Mouse (Mus musculus) c-Kit-negative CD71-positive TER-119-positive erythroid progenitor cells, embryonic 14.5 days (primary cell): ENCODE data around the gene Eid1.

Experiments used
- DNase-seq: peaks from one replicate; pipeline ENCODE4 v3.0.0-alpha.2; 2013; ENCODE audit warnings: low read depth, low spot score

Gene Eid1

DNA sequence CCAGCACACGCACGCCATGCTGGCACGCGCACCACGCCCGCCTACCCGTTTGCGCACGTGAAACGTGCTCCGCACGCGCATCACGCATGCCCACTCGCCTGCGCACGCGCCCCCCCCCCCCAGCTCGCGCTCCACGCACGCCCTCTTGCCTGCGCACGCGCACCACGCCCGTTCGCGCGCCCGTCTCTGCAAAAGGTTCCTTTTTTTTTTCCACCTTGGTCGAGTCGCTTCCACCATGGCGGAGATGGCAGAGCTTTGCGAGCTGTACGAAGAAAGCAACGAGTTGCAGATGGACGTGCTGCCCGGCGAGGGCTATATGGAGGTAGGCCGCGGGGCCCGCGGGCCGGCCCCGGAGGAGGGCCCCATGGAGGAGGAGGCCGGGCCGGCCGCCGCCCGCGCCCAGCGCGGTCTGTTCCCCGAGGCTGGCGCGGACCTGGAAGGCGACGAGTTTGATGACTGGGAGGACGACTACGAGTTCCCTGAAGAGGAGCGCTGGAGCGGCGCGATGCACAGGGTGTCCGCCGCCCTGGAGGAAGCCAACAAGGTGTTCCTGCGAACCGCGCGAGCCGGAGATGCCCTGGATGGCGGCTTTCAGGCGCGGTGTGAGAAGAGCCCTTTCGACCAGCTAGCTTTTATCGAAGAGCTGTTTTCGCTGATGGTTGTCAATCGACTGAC is at the start of gene Eid1:
Gene Eid1, plus strand, starts transcription at position 139 of the 675 bp plus-strand sequence.
- DNase-seq: peak; percentile 56

DNA sequence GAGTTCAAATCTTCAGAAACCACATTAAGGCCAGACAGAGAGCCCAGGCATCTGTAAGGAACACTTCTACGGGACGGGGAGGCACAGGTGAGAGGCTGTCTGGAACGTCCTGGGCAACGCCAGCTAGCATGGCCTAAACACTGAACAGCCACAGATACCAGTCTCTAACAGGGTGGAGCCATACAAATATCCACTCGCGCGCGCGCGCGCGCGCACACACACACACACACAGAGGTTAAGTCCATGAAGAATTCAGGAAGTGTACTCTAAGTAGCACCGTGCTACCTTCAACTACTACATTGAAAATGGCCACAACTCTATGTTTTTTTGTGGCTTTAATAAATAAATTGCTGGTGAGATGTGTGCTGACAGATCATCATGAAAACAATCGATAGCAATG is 49.7 kb upstream of the Eid1 start:
- no peak for DNase-seq

DNA sequence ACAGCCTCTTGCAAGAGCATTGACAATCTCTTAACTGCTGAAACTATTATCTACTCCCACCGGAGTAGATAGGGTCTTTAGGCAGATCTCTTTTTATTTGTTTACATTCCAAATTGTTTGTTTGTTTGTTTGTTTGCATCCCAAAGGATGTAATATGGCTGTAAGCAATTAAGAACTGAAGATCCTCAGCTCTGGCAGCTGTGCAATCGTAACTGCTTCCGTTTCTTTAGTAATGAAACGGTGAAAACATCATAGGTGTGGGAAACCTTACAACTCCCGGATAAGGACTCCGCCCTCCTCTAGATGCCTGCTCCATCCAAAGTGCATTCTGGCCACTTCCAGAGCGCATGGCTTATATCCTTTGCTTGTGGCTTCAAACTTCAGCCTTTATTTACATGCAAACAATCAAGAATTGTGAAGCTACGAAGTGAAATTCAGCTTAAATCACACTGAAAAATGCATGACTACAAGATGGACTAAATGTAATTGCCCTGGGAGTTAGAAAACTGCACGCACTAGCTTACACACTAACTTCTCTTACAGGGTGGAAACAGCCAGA is 48.7 kb upstream of the Eid1 start:
- DNase-seq: no peak

DNA sequence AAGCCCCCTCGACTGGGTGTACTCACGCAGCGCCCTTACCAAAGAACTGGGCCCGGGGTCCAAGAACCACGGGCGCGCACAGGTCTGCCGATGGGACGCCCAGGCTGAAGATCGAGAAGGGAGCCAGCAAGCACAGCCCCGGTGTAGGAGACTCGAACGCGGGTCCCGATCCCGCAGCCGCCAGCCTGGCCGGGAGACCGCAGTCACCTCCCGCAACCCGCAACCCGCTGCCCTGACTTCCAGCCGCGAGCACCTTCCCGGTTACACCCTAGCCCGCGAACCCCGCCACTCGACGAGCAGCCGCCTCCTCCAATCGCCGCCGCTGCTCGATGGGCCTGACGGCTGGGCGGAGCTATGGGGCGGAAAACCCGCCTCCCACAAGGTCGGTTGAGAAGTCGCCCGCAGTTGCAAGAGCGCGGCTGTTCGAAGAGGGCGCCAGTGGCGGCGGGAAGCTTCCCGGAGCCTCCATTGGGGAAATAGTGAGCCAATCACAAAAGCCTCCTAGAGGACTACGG is 48.0 kb upstream of the Eid1 start, which contains the start of gene Cep152:
Gene Cep152, minus strand, starts transcription at position 277 of the 515 bp plus-strand sequence.
- peak; percentile 94 for DNase-seq

DNA sequence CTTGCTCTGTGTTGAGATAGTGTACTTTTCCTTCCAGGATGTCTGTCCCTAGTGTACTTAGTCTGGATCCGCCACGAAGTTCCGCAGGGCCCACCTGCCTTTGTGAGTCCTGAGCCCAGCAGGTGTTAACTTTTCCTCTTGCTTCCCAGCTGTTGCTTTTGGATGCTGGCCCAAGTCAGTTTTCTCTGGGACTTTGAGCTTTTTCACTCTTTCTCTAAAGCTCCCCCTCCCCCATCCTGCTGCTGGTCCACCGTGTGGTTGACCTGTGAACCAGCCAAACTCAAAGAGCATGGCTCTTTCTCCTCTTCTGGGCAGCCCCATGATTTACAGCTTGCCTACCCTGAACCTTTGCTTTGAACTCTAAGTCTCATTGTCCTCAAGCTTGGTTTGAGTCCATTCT is 46.4 kb upstream of the Eid1 start:
- no peak for DNase-seq

DNA sequence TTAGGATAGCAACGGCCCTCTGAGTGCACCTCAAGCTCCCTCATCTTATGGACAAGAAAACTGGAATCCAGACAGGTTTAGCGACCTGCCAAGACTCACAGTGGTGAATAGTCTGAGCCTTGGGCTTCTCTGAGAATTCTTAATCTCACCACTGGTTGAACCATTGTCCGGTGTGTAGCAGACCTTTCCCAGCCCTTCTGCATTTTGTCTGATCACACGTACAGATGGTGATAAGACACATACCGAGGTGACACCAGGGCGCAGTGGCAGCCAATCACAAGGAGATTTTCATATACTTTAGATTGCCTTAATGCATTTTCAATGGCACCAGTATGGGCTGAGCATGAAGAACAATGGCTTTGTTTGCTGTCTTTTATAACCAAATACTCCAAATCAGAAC is 44.4 kb upstream of the Eid1 start:
- DNase-seq: no peak

DNA sequence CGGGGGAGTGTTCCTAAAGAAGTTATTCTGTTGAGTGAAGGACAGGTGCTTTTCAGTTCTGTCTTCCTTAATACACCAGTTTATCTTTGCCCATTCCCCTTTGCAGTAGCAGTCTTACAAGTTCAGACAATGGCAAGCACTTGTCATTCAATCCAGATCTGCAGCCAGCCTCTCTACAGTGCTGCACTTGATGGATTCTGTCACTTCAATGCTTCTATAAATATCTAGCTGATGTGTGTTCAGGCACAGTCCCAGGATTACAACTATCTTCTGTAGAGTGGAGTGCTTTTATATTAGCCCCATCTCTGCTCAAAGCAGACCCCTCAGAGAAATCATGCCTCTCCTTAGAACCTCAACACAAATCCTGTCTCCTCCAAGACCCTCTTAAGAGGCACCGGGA is 42.9 kb upstream of the Eid1 start:
- no peak for DNase-seq

DNA sequence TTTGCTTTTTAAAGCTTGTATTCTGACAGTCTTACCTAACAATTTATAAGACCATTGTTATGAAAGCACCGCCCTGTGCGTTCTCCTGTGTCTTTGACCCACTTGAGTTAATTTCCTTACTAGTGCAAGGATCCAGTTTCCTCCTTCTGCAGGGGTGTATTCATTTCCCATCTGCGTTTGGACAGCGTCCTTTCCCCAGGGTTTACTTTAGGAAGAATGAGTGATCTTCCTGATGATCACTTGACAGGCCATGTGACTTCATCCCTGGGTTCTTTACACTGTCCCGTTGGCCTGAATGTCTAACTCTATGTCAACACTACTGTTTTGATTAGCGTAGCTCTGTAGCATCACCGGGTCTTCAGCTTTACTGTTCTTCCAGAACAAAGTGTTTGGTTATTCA is 35.6 kb upstream of the Eid1 start:
- no peak for DNase-seq

DNA sequence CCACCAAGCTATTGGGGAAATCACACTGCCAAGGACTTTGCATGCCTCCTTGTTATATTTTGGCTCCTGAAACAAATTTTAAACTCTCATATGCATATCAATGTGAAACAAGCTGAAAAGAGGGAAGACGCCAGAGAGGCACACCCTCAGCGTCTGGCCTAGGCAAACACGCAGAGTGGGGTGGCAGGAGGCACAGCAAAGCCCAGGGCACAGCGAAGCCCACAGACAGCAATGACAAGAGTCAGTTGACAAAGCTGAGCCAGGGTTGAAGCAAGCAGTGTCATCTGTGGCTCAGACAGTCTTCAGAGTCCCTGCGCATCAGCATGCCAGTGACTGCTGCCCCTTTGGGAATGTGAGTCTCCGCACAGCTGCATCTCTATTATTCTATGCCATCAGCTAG is 28.0 kb upstream of the Eid1 start:
- DNase-seq: no peak

DNA sequence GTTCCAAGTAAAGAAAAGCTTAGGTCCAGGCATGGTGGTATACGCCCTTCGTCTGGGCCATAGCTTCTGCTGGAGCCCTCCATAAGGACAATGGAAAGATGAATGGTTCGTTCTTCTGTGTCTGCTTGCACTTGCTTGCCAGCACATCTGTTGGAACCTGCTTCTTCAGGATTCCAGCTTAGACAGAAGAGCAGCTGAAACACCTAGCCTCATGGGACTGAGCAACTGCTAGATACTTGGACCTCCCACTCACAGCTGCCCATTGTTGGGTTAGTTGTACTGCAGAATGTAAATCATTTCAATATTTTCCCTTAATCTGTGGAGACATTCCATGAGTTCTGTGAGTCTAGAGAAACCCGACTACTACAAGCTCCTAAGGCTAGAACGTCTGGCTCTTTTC is 22.9 kb upstream of the Eid1 start:
- no peak for DNase-seq

DNA sequence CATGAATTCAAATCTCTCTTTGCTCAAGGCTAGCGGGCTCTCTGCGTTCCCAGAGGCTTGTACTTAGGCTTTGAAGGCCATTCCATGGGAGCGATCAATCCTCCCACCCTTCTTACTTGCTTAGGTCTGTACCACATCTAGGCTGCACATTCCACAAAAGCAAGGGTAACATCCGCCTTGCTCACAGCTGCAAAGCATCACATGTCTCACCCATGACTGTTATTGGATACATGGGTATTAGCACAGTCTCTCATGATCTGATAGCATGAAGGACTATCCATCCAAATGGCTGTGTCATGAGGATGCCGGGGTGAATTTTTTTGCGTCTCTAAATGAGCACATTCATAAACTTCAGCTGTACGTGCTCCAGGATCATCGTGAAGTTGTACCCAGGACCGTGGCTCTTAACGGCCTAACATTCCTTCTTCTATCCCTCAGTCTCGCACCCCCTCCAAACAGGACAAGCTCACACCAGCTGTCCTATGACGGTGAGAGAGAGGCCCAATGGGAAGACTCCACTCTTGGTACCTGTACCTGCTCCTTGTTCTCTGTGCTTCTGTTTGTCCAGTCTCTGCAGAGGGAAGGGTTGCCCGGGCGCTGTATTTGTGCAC is 22.0 kb upstream of the Eid1 start:
- DNase-seq: no peak

DNA sequence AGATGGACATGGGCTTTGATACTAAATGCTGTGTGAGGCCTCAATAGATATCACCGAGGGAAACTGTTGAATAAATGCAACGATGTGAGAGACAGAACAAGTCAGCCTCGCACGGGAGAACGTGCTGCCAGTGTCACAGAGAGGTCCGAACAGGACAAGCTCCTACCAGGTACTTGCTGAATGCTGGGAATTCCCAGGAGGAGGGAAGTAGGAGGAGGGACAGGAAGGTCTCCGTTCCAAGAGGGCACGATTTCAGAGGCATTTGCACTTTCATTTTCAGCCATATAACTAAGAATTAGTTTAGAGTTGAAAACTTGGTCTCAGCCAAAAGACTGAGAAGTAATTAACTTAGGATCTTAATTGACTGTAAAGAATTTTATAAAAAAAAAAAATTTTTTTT is 21.3 kb upstream of the Eid1 start:
- no peak for DNase-seq

DNA sequence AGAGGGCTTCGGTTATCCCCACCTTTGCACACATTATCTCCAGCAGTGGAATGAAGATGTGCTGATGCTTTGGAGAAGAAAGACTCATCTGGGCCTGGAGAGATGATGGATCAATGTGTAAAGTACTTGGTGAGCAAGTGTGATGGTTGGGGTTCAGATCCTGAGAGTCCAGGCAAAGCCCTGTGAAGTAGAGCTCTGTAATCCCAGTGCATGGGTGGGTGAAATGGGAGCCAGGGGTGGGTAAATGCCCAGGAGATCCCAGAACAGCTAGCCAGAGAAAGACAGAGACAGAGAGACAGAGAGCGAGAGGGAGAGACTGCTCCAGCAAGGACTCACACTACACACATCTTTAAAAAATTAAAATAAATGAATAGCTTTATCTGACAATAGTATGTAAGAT is 19.6 kb upstream of the Eid1 start:
- no peak for DNase-seq

DNA sequence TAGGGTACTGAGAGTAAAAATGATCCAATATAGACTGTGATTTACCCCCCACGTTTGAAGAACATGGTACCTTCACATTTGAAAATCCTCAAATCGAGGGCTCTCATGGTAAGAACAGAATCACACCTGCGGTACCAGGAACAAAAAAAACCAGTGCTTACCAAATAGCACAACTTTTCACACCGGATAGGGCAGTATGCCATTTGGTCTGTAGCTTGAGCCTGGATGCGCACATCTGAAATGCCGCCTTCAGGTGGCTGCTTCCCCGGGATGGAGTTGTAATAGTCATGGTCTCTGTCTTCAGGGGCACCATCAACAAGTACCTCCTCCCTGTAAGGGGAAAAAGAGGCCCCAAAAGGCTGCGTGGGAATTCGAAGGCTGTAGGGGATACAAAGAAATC is 17.5 kb upstream of the Eid1 start:
- DNase-seq: no peak

DNA sequence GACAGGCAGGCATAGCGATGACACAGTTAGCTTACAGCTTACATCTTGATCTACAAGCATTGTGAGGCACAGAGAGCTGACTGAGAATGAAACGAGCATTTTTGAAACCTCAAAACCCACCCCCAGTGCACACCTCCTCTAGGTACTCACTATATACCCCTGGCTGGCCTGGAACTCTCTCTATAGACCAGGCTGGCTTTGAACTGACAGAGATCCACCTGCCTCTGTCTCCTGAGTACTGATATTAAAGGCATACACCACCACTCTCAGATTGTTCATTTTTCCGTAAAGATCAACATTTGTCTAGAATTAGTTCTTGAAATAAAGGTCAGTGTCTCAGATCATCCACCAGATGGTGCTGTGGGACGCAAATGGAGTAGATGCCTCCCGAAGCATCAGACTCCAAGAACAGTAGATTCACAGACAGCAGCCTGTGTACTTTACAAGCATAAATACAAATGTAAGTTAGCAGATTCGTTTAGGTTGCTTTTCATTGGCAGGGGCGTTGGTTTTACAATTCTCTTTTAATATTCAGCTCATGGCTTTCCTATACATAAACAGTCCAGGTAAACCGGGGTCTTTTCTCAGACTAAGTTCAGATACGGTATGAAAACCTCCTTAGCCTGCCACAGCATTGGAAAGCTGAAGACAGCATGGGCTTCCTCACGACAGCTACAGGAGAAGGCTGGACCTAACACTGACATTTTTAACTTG is 12.9 kb upstream of the Eid1 start:
- peak; percentile 55 for DNase-seq

DNA sequence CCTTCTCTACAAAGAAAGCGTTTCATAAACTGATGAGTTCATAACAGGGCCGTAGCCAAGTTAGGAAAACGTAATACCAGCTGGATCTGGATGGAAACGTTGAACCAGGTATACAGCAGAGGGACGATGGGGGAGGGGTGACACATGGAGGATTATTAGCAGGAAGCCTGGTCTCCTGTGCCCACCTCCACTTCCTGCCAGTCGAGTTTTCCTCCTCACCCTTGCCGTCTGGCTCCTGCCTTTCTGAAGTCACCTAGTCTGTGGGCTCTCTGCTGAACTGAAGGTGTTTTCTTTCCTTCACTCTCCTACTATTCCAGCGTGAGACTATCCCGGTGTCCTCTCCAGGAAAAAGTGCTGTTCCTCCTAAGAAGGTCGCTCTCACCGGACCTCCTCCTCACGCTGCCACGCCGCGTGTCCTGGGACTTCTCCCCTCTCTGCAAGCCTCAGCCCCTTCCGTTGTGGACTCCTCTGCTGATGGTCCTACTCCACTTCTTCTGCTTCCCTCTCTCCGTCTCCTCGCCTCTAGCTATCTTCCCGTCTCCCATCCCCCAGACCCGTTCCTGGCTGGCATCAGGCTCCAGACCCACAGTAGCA is 12.3 kb upstream of the Eid1 start:
- DNase-seq: no peak

DNA sequence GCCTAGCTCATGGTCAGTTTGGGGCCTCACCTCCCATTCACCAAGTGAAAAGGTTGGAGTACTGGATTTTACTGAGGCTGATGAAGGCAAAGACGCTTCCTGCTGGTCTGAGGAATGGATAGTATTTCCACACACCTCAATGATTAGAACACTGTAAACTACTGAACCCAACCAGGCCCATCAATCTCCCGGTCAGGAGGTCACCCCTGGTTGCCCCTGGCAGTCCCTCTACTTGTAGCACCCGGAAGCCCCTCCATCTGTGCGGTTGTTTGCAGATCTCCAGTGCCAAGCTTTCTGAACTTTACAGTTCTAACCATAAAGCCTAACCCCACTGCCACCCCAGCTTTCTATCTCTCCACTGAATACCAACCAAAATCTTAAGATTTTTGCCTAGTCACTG is 11.7 kb upstream of the Eid1 start:
- DNase-seq: no peak

DNA sequence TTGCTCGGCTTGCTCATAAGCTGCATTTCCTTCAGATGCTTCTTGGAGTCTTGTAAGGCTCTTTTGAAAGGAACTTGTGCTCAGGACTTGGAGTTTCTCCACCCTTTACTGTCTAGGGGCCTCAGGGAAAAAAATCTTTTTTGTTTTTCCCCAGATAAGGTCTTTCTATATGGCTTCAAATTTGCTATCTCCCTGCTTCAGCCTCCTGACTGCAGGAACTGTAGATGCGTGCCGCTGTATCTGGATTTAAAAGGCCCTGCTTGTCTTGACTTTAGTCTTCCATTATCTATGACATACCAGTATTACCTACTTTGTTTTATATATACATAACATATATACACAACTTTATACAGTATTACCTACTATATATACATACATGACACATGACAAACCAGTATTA is 10.4 kb upstream of the Eid1 start:
- no peak for DNase-seq

DNA sequence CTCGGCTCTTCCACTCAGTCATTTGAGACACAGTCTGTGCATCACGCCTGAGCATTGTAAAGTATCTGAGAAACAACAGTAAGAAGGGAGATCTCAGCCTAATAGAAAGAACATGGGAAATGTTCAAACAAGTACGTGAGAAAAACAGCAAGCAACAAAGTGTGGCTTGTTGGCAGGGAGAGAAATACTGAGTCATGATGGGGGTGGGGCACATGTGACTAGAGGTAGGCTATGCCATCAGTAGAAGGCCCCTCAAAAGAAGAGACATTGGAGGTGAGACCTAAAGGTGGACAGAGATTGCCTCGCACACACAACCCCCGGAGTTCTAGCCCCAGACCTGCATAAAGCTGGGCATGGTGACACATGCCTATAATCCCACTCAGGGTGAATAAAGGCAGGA is 7.7 kb upstream of the Eid1 start:
- no peak for DNase-seq

DNA sequence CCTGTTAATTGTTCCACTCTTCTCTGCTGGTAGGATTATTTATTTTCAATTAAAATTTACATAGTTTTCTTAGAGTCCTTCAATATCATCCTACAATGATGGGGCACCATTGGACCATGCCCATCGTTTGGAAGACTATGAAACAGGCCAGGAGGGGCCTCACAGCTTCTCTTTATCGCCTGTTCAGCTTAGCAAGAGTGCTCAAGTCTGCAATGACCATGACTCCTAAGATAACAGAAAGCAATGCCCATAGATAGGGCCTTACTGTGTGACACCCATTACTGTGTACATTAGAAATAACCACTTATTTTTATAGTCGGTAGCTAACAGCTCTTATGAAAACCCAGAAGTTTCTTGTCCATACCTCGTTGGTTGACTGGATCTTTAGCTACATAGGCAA is 7.0 kb upstream of the Eid1 start:
- DNase-seq: no peak

DNA sequence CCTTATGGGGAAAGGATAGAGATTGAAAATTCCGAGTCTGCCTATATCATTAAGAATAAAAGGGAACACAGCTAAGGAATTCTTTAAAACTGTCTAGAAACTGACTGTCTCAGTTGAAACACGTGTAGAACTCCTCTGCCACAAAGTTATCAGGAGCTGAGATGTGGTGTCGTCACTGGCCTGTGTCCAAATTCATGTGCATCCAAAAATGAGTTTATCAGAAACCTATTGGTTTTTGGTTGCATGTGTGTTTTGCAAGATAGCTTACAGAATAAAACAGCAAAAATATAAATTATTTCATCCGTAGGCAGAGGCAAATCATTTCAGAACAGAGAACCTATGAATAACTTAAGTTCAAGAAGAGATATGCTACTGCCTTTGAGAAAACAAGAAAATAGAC is 6.2 kb upstream of the Eid1 start:
- no peak for DNase-seq

DNA sequence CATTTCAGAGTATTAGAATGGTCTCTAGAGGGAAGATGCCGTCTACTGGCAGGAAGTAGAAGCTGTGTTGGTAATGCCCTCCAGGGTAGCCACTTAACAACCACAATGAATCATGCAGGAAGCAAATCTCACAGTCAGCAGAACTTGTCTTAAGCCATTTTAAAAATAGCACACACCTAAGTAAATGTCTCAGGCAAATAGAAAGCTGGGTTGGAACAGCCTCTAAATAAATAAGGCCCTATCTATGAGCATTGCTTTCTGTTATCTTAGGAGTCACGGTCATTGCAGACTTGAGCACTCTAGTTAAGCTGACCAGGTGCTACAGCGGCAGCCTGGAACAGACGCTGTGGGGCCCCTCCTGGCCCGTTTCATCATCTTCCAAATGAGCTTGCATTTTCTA is 5.7 kb upstream of the Eid1 start:
- DNase-seq: no peak
